Mouse (Mus musculus) hindbrain, embryonic 10.5 days (tissue): Measurements from ENCODE around the gene Dgkd. TPM values are rescaled to one million over a fixed set of nuclear protein-coding genes. Genes with fewer than 3 reads are reported as not detected.

Source experiments
- DNase-seq: peaks from one replicate; pipeline ENCODE4 v3.0.0-alpha.2; 2017; ENCODE audit warnings: low spot score
- H3K27ac ChIP-seq: fragments of 300-500 bp; sonication (generic); 2 replicates; pipeline ENCODE4 v1.5.1; 2016; ENCODE audit warnings: mild to moderate bottlenecking, moderate library complexity
- H3K27me3 ChIP-seq: fragments of 300-500 bp; sonication (generic); 2 replicates; pipeline ENCODE4 v1.6.1; 2016; ENCODE audit warnings: mild to moderate bottlenecking; ENCODE audit not compliant: poor library complexity, insufficient read depth, severe bottlenecking
- H3K36me3 ChIP-seq: fragments of 300-500 bp; sonication (generic); 2 replicates; pipeline ENCODE4 v1.6.1; 2016; ENCODE audit warnings: mild to moderate bottlenecking, moderate library complexity
- H3K4me1 ChIP-seq: fragments of 300-500 bp; sonication (generic); replicated peaks from 2 replicates; pipeline ENCODE4 v1.6.1; 2016; ENCODE audit warnings: mild to moderate bottlenecking
- H3K4me3 ChIP-seq: fragments of 300-500 bp; sonication (generic); 2 replicates; pipeline ENCODE4 v1.5.1; 2016; ENCODE audit warnings: mild to moderate bottlenecking, moderate library complexity
- H3K9me3 ChIP-seq: fragments of 300-500 bp; sonication (generic); 2 replicates; pipeline ENCODE4 v1.6.1; 2016; ENCODE audit warnings: mild to moderate bottlenecking, moderate library complexity
- WGBS: fragments of 180-500 bp; shearing (Covaris S2); methylation state at CpG from one replicate; pipeline ENCODE4 v1.1.7; 2016; 5-methylcytosine and 5-hydroxymethylcytosine counted together
- polyA plus RNA-seq: library from polyadenylated mRNA; unstranded; fragments of >200 nt; fragmentation: Nextera tagmentation; extraction: Ambion mirVana; gene quantifications from 2 replicates; pipeline ENCODE4 v1.2.1, GENCODE M21; 2016

Dgkd gene
- polyA plus RNA-seq, 1 experiment from 2014 or later, result 33.6 TPM

- Histone ChIP-seq H3K9me3 (no peaks in the 10 kb centered on the region), H3K4me3 (no peak overlapping the region), H3K27ac (no peak overlapping the region), H3K4me1 (no peaks in the 10 kb centered on the region), H3K27me3 (no peaks in the 10 kb centered on the region), H3K36me3 (peaks cover 16% of the 10 kb centered on the region; the same call in 1 of the 2 replicates)
- 91% methylated on average over 6 of the region's 6 CpGs for WGBS
- DNase-seq, result no peak
These were observed 47.9 kb downstream of the Dgkd start for GRCm38 (mm10) chr1:87900979-87901378.

GRCm38 (mm10) chr1:87902186-87902585, 49.1 kb downstream of the Dgkd start:
- Histone ChIP-seq H3K27ac (no peak overlapping the region), H3K4me3 (no peak overlapping the region), H3K27me3 (no peaks in the 10 kb centered on the region), H3K9me3 (no peaks in the 10 kb centered on the region), H3K36me3 (peaks cover 17% of the 10 kb centered on the region; the same call in 1 of the 2 replicates), H3K4me1 (no peaks in the 10 kb centered on the region)
- no peak for DNase-seq

- peaks cover 29% of the 10 kb centered on the region for H3K36me3 ChIP-seq
- H3K4me1 ChIP-seq, result 0 out of 2 replicates have a peak, but pooled peaks cover 5% of the 10 kb centered on the region
- DNase-seq, result no peak
- H3K9me3 ChIP-seq, result no peaks in the 10 kb centered on the region
- H3K4me3 ChIP-seq, result no peak overlapping the region
- no peak overlapping the region for H3K27ac ChIP-seq
- H3K27me3 ChIP-seq, result no peaks in the 10 kb centered on the region
- WGBS, result 92% methylated on average over 5 of the region's 5 CpGs
These were observed 53.4 kb downstream of the Dgkd start for GRCm38 (mm10) chr1:87906361-87906956.

GRCm38 (mm10) chr1:87908006-87908405, 54.9 kb downstream of the Dgkd start:
- H3K27ac ChIP-seq, result no peak overlapping the region
- 0 out of 2 replicates have a peak, but pooled peaks cover 5% of the 10 kb centered on the region for H3K4me1 ChIP-seq
- DNase-seq, result no peak
- H3K27me3 ChIP-seq, result no peaks in the 10 kb centered on the region
- no peak overlapping the region for H3K4me3 ChIP-seq
- H3K36me3 ChIP-seq, result peaks cover 25% of the 10 kb centered on the region
- 98% methylated on average over 2 of the region's 2 CpGs for WGBS
- no peaks in the 10 kb centered on the region for H3K9me3 ChIP-seq

- Histone ChIP-seq H3K36me3 (peaks cover 25% of the 10 kb centered on the region), H3K9me3 (no peaks in the 10 kb centered on the region), H3K27me3 (no peaks in the 10 kb centered on the region), H3K27ac (no peak overlapping the region), H3K4me3 (no peak overlapping the region), H3K4me1 (0 out of 2 replicates have a peak, but pooled peaks cover 5% of the 10 kb centered on the region)
- no peak for DNase-seq
- 83% methylated on average over 3 of the region's 3 CpGs for WGBS
These were observed 55.6 kb downstream of the Dgkd start for GRCm38 (mm10) chr1:87908736-87909135.

- no peaks in the 10 kb centered on the region for H3K27me3 ChIP-seq
- H3K4me3 ChIP-seq, result no peak overlapping the region
- no peak overlapping the region for H3K27ac ChIP-seq
- no peaks in the 10 kb centered on the region for H3K9me3 ChIP-seq
- H3K4me1 ChIP-seq, result 0 out of 2 replicates have a peak, but pooled peaks cover 5% of the 10 kb centered on the region
- H3K36me3 ChIP-seq, result peaks cover 25% of the 10 kb centered on the region
- DNase-seq, result no peak
These were observed 56.5 kb downstream of the Dgkd start for GRCm38 (mm10) chr1:87909565-87909964.

- no peak for DNase-seq
- H3K27me3 ChIP-seq, result no peaks in the 10 kb centered on the region
- 0 out of 2 replicates have a peak, but pooled peaks cover 5% of the 10 kb centered on the region for H3K4me1 ChIP-seq
- 79% methylated on average over 1 of the region's 1 CpGs for WGBS
- no peak overlapping the region for H3K4me3 ChIP-seq
- H3K27ac ChIP-seq, result no peak overlapping the region
- H3K36me3 ChIP-seq, result peaks cover 31% of the 10 kb centered on the region
- H3K9me3 ChIP-seq, result no peaks in the 10 kb centered on the region
These were observed 57.3 kb downstream of the Dgkd start for GRCm38 (mm10) chr1:87910428-87910827.

GRCm38 (mm10) chr1:87913356-87913755, 60.3 kb downstream of the Dgkd start:
- Histone ChIP-seq H3K4me3 (no peak overlapping the region), H3K27ac (no peak overlapping the region), H3K9me3 (no peaks in the 10 kb centered on the region), H3K27me3 (no peaks in the 10 kb centered on the region), H3K4me1 (0 out of 2 replicates have a peak, but pooled peaks cover 1% of the 10 kb centered on the region), H3K36me3 (peaks cover 45% of the 10 kb centered on the region)
- no peak for DNase-seq

- 92% methylated on average over 3 of the region's 3 CpGs for WGBS
- Histone ChIP-seq H3K9me3 (no peaks in the 10 kb centered on the region), H3K4me3 (no peak overlapping the region), H3K4me1 (no peaks in the 10 kb centered on the region), H3K36me3 (peaks cover 71% of the 10 kb centered on the region), H3K27me3 (no peaks in the 10 kb centered on the region), H3K27ac (no peak overlapping the region)
- DNase-seq, result no peak
These were observed 64.3 kb downstream of the Dgkd start for GRCm38 (mm10) chr1:87917361-87917760.

- H3K4me1 ChIP-seq, result no peaks in the 10 kb centered on the region
- 95% methylated on average over 2 of the region's 2 CpGs for WGBS
- H3K4me3 ChIP-seq, result no peak overlapping the region
- no peaks in the 10 kb centered on the region for H3K9me3 ChIP-seq
- no peaks in the 10 kb centered on the region for H3K27me3 ChIP-seq
- H3K27ac ChIP-seq, result no peak overlapping the region
- no peak for DNase-seq
- H3K36me3 ChIP-seq, result peaks cover 76% of the 10 kb centered on the region
These were observed 65.0 kb downstream of the Dgkd start for GRCm38 (mm10) chr1:87918061-87918460.

- Histone ChIP-seq H3K27me3 (no peaks in the 10 kb centered on the region), H3K4me3 (no peak overlapping the region), H3K4me1 (no peaks in the 10 kb centered on the region), H3K36me3 (peaks cover 95% of the 10 kb centered on the region), H3K9me3 (no peaks in the 10 kb centered on the region), H3K27ac (no peak overlapping the region)
- 89% methylated on average over 3 of the region's 3 CpGs for WGBS
- no peak for DNase-seq
These were observed 67.0 kb downstream of the Dgkd start for GRCm38 (mm10) chr1:87920056-87920614.

GRCm38 (mm10) chr1:87922666-87923065, 69.6 kb downstream of the Dgkd start:
- Histone ChIP-seq H3K9me3 (no peaks in the 10 kb centered on the region), H3K27ac (no peak overlapping the region), H3K4me1 (no peaks in the 10 kb centered on the region), H3K27me3 (no peaks in the 10 kb centered on the region), H3K4me3 (no peak overlapping the region), H3K36me3 (peaks cover 96% of the 10 kb centered on the region)
- WGBS, result 76% methylated on average over 1 of the region's 1 CpGs
- no peak for DNase-seq

GRCm38 (mm10) chr1:87924888-87925287, 71.8 kb downstream of the Dgkd start:
- no peak for DNase-seq
- Histone ChIP-seq H3K27me3 (no peaks in the 10 kb centered on the region), H3K36me3 (peaks cover 95% of the 10 kb centered on the region), H3K4me1 (no peaks in the 10 kb centered on the region), H3K27ac (no peak overlapping the region), H3K4me3 (no peak overlapping the region), H3K9me3 (no peaks in the 10 kb centered on the region)
- WGBS, result 96% methylated on average over 4 of the region's 4 CpGs
